Mouse (Mus musculus) cerebellum, postnatal 36 days (tissue): ENCODE data around the gene Rab3a.

Source experiments
- DNase-seq, 2 experiments: peaks; one replicate each; pipeline ENCODE4 v3.0.0; 2021 to 2022; ENCODE audit warnings: mixed read lengths in 2 of 2

The Rab3a gene

DNA sequence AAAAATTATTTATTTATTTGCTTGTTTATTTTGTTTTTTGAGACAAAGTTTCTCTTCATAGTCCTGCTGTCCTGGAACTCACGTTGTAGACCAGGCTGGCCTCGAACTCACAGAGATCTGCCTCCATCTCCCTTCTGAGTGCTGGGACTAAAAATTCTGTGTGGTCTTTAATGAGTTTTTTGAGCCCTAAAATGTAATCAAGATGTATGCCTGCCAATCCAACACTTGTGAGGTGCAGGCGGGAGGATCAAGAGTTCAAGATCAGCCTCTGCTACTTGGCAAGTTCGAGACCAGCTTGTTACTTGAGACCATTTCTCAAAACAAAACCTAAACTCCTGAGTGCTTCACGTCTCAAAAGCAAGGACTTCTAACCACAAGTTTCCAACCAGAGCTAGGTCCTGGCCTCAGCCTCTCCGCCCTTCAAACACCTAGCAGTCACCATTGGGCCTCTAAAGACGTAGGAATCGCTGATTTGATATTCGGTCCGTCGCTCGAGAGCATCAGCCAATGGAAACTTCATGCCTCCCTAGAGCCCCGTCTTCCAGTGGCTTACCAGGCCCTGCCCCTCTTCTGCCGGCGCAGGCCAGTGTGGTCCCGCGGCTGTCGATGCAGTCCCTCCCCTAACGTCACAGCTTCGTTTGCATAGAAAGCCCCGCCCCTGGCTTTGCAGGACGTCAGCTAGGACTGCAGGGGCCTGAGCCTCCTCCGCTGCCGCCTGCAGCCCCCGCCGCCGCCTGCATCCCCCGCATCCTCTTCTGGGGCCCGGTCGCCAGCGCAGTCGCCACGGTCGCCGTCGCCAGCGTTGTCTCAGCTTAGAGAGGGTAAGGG is at the start of gene Rab3a:
Gene Rab3a, plus strand, starts transcription at position 637 of the 828 bp plus-strand sequence.
- DNase-seq = peak; percentile 94 to 95

- no peak for DNase-seq
Observed at GRCm38 (mm10) chr8:70708281-70708680, 46.2 kb upstream of the Rab3a start.

DNA sequence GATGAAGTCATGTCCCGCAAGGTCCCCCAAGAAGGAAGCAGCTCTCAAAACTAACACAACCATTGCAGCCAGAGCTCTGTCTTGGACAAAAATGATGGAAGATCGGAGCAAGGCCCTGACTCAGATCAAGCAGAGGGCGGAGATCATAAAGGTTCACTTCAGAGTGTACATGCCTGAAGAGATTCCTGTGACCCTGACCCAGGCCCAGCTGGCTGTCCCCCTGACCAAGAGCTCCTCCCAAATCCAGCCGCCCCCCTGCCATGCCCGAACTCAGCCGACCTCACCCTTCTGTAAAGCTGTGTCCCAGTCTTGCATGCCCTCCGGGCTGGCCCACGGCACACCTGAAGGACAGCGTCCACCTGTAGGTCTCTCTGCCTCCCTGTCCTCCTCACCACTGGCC is 44.7 kb upstream of the Rab3a start:
- DNase-seq = no peak

DNA sequence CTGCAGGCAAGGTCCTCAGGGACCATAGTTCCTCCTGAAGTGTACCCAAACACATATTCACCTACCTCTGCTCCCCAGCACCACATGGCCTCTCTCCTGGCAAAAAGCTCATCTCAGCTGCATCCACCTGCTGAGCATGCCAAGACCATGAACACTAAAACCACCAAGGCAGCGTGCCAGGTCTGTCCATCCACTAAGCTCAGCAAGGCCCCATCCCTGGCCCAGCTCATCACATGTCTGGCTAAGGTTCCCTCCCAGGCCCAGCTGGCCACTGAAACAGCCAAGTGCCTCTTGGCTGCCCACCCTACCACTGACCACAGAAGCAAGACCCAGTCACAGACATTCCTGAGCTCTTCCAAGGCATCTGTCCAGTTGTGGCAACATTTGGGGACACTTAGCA is 44.2 kb upstream of the Rab3a start:
- peak in 1 of 2 experiments; percentile 51 for DNase-seq

GRCm38 (mm10) chr8:70711041-70711440 is 43.4 kb upstream of the Rab3a start:
- no peak for DNase-seq

DNA sequence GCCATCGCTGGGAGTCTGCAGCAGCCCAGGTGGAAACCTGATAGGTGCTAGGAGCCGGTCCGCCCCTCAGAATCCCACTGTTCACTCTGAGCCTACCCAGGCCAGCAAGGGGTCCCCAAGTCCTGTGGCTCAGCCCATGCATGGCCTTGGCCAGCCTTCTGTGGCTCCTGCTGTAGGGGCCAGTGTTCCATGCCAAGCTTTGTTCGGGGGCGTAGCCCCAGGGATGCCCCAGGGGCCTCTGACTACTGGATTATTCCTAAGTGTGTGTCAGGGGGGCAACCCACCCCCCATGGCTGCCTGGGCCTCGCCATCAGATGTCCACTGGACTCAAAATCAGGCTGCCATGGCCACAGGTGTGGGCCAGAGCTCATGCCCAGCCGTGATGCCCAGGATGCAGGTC is 40.5 kb upstream of the Rab3a start:
- DNase-seq = no peak

DNA sequence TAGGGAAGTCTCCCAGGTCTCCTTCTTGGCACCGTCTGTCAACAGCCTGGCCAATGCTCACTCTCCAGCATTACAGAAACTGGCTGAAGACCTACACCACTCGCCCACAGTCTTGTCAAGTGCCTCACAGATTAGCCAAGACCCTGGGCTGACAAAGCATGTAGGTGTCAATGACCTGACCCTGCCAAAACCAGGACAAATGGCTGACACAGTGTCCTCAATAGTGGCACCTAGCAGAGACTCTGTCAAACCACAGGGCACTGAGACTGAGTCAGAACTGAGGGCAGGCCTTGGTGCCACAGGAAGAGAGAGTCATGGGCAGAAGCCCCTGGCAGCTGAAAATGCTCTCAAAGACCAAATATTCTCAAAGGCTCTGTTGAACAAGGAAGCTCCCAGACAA is 39.4 kb upstream of the Rab3a start:
- no peak for DNase-seq

- DNase-seq = no peak
Observed at GRCm38 (mm10) chr8:70716521-70717400, 37.7 kb upstream of the Rab3a start.

DNA sequence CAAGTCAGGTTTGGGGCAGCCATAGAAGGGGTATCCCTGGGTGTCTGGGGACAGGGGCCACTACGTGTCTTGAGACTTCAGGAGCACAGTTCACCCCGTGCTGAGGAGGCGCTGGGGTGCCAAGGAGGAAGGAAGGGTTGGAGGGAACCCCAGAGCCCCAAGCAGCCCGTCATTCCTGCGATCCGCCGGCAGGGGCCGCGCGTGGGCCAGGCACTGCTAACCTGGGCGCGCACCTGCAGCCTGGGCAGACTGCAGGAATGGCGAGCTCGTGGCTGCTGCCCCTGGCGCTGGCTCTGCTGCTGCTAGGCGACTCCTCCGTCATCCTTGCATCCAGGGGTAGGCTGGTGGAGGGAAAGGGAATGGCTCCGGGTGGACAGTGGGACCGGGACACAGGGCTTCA is 36.2 kb upstream of the Rab3a start, which contains the start of gene Gm3336:
Gene Gm3336, plus strand, starts transcription at position 247 of the 400 bp plus-strand sequence.
- DNase-seq = peak; percentile 77 to 82

- no peak for DNase-seq
Observed at GRCm38 (mm10) chr8:70719796-70720270, 34.6 kb upstream of the Rab3a start.

DNA sequence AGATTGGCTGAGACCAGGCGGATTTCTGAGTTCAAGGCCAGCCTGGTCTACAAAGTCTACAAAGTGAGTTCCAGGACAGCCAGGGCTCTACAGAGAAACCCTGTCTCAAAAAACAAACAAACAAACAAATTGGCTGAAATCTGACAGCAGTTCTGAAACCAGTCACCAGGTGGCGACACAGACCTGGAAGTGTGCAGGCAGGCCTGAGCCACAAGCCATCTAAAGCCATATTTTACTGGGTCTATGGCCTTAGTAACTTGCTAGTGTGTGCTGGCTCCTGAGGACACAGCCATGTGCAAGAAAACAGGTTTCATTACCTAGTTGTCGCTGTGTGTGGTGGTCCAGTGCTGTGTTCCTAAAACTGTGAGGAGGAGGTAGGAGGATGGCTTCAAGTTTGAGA is 33.7 kb upstream of the Rab3a start:
- peak; percentile 84 to 92 for DNase-seq

DNA sequence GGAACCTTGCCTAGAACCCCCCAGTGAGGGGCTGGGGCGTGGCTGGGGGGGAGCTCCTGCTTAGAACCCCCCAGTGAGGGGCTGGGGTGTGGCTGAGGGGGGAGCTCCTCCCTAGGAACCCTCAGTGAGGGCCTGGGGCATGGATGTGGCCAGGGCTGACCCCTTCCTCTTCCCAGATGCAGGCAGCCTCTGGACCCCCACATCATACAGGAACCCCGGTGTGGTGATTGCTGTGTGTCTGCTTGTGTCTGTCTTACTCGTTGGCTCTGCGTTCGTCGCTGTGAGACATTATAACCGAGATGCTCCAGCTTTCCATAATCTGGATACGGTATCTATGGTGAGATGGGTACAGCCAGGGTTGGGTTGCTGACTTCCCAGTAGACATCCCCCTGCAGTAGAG is 32.9 kb upstream of the Rab3a start:
- DNase-seq = peak in 1 of 2 experiments; percentile 3

DNA sequence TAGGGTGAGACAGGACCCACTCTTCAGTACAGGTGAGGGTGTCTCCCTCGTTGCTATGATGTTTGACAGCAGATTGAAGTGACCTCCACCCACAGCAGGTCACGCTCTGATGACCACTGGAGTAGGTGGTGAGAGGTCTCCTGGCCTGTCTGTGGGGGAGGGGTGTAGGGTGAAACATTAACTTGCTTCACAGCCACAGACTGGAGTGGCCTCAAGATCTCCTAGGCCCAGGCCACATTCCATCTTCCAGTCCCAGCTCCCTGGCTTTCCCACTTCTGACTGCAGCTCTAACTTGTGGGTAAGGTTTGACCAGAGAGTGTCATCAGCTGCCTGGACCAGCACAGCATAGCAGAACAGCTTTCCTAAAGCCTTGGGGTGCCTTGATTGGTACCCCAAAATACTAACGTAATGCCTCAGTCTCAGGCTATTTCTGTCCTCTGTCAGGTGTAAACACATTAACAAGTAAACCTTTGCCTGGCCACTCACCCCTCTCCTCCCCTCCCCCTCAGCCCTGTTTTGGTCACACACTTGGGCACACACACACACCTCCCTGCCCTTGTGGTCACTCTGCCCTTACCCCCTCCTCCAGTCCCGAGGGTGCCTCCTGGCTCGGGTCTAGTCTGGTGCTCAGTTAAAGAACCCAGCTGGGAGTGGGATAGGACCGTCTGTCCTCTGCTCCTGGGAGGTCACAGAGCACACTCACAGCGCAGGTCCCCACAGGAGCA is 30.8 kb upstream of the Rab3a start, which contains the start of gene Pde4c:
Gene Pde4c, plus strand, starts transcription at position 235 of the 725 bp plus-strand sequence.
- DNase-seq = peak in 1 of 2 experiments; percentile 1

- DNase-seq = peak in 1 of 2 experiments; percentile 2
Observed at GRCm38 (mm10) chr8:70724216-70724615, 30.3 kb upstream of the Rab3a start.

DNA sequence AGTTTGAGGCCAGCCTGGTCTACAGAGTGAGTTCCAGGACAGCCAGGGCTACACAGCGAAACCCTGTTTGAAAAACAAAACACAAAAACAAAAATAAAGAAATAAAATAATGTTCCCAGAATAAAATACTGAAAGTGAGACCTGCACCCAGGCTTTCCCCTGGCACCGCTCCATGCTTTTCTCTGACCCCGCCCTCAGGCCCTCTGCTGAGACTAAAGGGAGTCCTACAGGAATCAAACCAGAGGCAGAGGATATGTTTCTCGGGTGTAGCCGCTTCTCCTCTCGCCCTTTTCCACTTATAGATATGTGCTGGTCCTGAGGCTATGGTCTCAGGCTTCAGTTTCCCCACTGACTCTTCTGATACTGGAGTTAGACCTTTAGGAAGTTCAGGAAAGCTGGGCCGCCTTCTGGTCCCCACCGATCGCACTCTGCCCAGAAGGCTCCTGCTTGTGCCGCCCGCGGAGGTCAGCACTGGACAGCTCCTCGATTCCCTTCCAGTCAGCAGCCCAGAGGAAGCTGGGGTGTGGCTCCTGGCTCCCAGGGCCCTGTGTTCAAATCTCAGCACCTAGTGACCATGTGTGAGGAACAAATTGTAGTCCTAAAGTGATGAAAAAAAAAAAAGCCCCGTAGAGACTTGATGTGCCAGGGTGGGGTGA is 28.6 kb upstream of the Rab3a start:
- peak in 1 of 2 experiments; percentile 2 for DNase-seq

- DNase-seq = no peak
Observed at GRCm38 (mm10) chr8:70726721-70727120, 27.8 kb upstream of the Rab3a start.

DNA sequence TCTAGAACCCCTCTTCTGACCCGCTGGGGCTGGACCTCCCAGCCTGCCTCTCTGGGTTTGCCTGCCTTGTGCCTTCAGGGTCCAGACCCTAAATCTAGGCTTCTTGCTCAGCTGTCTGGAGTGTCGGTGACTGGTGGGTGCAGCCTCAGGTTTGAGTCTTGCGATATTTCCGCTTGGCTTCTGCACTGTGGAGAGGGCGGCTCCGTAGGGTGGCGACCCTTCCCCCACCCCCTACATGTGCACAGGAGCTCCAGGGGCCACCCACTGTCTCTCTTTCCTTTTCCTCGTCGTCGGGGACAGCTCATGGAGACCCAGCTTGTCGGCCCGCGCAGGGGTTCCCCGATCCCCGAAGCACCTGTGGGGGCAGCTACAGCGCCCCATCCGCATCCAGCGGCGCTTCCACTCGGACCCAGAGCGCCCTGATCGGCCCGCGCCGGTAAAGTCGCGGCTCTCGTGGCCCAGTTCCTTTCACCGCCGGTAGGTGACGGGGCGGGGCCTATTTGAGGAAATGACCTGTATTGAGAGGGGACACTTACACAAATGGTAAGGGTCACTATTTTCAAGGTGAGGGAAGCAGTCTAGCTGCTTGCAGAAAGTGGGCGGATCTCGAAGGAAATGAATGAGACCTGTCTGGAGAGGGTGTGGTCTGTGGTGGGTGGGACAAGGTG is 24.5 kb upstream of the Rab3a start:
- DNase-seq = no peak

- no peak for DNase-seq
Observed at GRCm38 (mm10) chr8:70730956-70731355, 23.5 kb upstream of the Rab3a start.

DNA sequence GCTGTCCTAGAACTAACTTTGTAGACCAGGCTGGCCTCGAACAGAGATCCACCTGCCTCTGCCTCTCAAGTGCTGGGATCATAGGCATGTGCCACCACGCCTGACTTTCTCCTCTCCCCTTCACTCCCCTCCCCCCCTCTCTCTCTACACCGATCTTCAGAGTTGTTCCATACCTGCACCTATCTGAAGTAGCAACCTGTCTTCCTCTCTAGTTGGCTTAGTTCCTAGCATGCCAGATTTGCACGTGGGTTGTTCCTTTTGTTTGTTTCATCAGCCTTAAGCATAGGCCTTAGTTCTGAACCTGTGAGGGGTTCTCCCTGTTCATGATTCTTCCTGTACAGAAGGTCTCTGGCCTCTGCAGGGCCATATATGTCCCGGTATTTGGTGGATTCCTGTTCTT is 16.8 kb upstream of the Rab3a start:
- DNase-seq = no peak

DNA sequence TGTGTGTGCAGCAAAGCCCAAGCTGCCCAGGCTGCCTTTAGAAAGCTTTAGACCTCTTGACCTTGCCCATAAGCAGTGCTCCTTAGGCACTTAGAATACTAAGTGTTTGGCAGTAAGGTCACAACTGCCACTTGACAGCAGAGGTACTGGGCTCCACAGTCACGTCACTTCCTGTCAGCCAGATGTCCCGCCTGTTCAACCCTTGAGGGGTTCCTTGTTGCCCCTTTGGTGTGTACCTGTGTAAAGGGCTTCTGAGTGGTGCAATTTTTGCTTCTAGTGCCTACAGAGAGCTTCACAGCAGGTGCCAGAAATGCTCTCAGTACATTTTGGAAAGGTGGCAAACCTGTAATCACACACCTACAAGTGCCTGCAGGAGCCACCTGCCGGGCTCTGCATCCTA is 16.3 kb upstream of the Rab3a start:
- no peak for DNase-seq

DNA sequence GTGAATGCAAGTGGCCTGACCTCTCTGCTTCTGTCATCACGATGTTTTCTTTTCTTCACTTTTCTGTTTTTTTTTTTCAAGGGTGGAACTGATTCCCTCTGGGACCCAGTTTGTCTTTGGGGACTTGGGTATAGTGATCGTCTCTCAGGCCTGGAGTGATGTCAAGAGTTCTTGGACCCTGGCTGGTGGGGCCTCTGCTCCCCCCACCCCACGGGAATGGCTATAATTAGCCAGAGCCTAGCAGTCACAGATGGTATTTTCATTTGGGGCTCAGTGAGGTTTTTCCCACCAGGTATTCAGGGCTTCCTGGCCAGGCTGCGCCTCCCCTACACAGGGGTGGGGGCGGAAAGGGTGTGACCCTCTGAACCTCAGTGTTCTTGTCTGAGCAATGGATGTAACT is 12.8 kb upstream of the Rab3a start:
- DNase-seq = no peak

- no peak for DNase-seq
Observed at GRCm38 (mm10) chr8:70742176-70742575, 12.3 kb upstream of the Rab3a start.
